Mouse (Mus musculus): ENCODE measurements around the gene Fgf8. TPM values are rescaled to one million over a fixed set of nuclear protein-coding genes. Genes with fewer than 3 reads are reported as not detected.
A peak's percentile ranks its signal among the peaks of the same experiment; 100 is the strongest.

Fgf8 gene
- polyA plus RNA-seq, 1 experiment from 2014 or later, result 0.18 TPM

GRCm38 (mm10) chr19:45753551-45753950 is 10.8 kb upstream of the Fgf8 start:
- WGBS, result 91% methylated on average over 3 of the region's 3 CpGs

GRCm38 (mm10) chr19:45751881-45752280 is 9.2 kb upstream of the Fgf8 start:
- peaks cover 3% of the 10 kb centered on the region; the same call in 1 of the 2 replicates for H3K27me3 ChIP-seq (ENCODE audit: control insufficient read depth, insufficient read depth, low read length)
- 94% methylated on average over 7 of the region's 7 CpGs for WGBS
- no peak overlapping the region for H3K4me2 ChIP-seq (ENCODE audit: low read length)
- no peak overlapping the region for H3K27ac ChIP-seq (replicated peaks; ENCODE audit: low read depth, low read length)
- H3K36me3 ChIP-seq (ENCODE audit: control insufficient read depth, insufficient read depth, low read length), result peaks cover 59% of the 10 kb centered on the region
- H3K9me3 ChIP-seq (ENCODE audit: control insufficient read depth, low read length), result no peaks in the 10 kb centered on the region
- no peak overlapping the region for H3K9ac ChIP-seq (replicated peaks; ENCODE audit: low read length)
- peaks cover 11% of the 10 kb centered on the region for H3K4me1 ChIP-seq (ENCODE audit: control insufficient read depth, insufficient read depth, low read length)
- DNase-seq, result no peak
- H3K4me3 ChIP-seq (replicated peaks; ENCODE audit: low read depth, low read length), result no peak overlapping the region
- no peak for ATAC-seq (ENCODE audit: low FRiP score, low TSS enrichment)

More at GRCm38 (mm10) chr19:45753551-45753950, 10.8 kb upstream of the Fgf8 start:
- H3K27me3 ChIP-seq (ENCODE audit: control insufficient read depth, insufficient read depth, low read length), result no peaks in the 10 kb centered on the region
- peaks cover 7% of the 10 kb centered on the region for H3K4me1 ChIP-seq (ENCODE audit: control insufficient read depth, insufficient read depth, low read length)
- peaks cover 75% of the 10 kb centered on the region for H3K36me3 ChIP-seq (ENCODE audit: control insufficient read depth, insufficient read depth, low read length)
- ATAC-seq (ENCODE audit: low FRiP score, low TSS enrichment), result no peak
- DNase-seq, result no peak
- no peak overlapping the region for H3K9ac ChIP-seq (replicated peaks; ENCODE audit: low read length)
- no peak overlapping the region for H3K4me3 ChIP-seq (replicated peaks; ENCODE audit: low read depth, low read length)
- H3K9me3 ChIP-seq (ENCODE audit: control insufficient read depth, low read length), result no peaks in the 10 kb centered on the region
- H3K4me2 ChIP-seq (ENCODE audit: low read length), result no peak overlapping the region
- H3K27ac ChIP-seq (replicated peaks; ENCODE audit: low read depth, low read length), result no peak overlapping the region

GRCm38 (mm10) chr19:45749243-45750043 is 6.7 kb upstream of the Fgf8 start, which contains the start of gene Npm3:
Npm3 (minus strand) TSS chr19:45749591.
- peaks cover 27% of the 10 kb centered on the region for H3K27me3 ChIP-seq (ENCODE audit: control insufficient read depth, insufficient read depth, low read length)
- H3K4me1 ChIP-seq (ENCODE audit: control insufficient read depth, insufficient read depth, low read length), result peaks cover 11% of the 10 kb centered on the region
- H3K27ac ChIP-seq (replicated peaks; ENCODE audit: low read depth, low read length), result peak within 1 kb of the TSS; percentile 13; the same call in 1 of the 2 replicates
- DNase-seq, result peak; percentile 94
- H3K36me3 ChIP-seq (ENCODE audit: control insufficient read depth, insufficient read depth, low read length), result peaks cover 35% of the 10 kb centered on the region
- peak; percentile 80 for ATAC-seq (ENCODE audit: low FRiP score, low TSS enrichment)
- H3K4me3 ChIP-seq (replicated peaks; ENCODE audit: low read depth, low read length), result peak within 1 kb of the TSS; percentile 76
- under 1% methylated on average over 58 of the region's 60 CpGs for WGBS
- H3K9ac ChIP-seq (replicated peaks; ENCODE audit: low read length), result peak within 1 kb of the TSS; percentile 66
- H3K9me3 ChIP-seq (ENCODE audit: control insufficient read depth, low read length), result no peaks in the 10 kb centered on the region
- H3K4me2 ChIP-seq (ENCODE audit: low read length), result peak within 1 kb of the TSS; percentile 96

- peak; percentile 7; the same call in 1 of the 2 replicates for ATAC-seq (ENCODE audit: low FRiP score, low TSS enrichment)
- 2% methylated on average over 33 of the region's 33 CpGs for WGBS
- no peak for DNase-seq
- Histone ChIP-seq H3K27me3 (ENCODE audit: control insufficient read depth, insufficient read depth, low read length) (peaks cover 33% of the 10 kb centered on the region), H3K27ac (replicated peaks; ENCODE audit: low read depth, low read length) (no peak overlapping the region), H3K9me3 (ENCODE audit: control insufficient read depth, low read length) (no peaks in the 10 kb centered on the region), H3K36me3 (ENCODE audit: control insufficient read depth, insufficient read depth, low read length) (peaks cover 28% of the 10 kb centered on the region), H3K4me2 (ENCODE audit: low read length) (peak overlapping the region; percentile 96), H3K9ac (replicated peaks; ENCODE audit: low read length) (peak overlapping the region; percentile 66), H3K4me3 (replicated peaks; ENCODE audit: low read depth, low read length) (peak overlapping the region; percentile 76), H3K4me1 (ENCODE audit: control insufficient read depth, insufficient read depth, low read length) (peaks cover 11% of the 10 kb centered on the region)
Observed at GRCm38 (mm10) chr19:45748691-45749242, 6.1 kb upstream of the Fgf8 start.

DNA sequence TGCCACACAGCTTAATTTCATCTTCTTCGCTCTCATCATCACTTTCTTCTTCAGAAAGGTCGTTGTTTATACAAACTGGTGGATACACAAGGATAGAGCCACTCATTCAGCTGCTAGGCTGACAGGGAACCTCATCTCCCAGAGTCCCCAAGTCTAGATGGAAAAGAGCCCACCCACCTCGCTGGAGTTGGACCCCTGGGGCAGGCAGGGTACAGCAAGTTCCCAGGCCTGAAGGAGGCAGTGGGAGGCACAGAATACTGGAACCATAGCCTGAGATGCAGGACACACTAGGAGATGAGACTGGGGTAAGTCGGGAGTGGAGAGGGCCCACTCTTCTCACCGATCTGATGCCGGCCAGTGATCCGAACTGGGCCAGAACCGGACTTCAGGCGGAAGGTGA is 5.5 kb upstream of the Fgf8 start:
- H3K9me3 ChIP-seq (ENCODE audit: control insufficient read depth, low read length), result no peaks in the 10 kb centered on the region
- no peak overlapping the region for H3K27ac ChIP-seq (replicated peaks; ENCODE audit: low read depth, low read length)
- DNase-seq (no peak), ATAC-seq (ENCODE audit: low FRiP score, low TSS enrichment) (no peak)
- peak overlapping the region; percentile 96 for H3K4me2 ChIP-seq (ENCODE audit: low read length)
- H3K4me1 ChIP-seq (ENCODE audit: control insufficient read depth, insufficient read depth, low read length), result peaks cover 11% of the 10 kb centered on the region
- H3K36me3 ChIP-seq (ENCODE audit: control insufficient read depth, insufficient read depth, low read length), result peaks cover 23% of the 10 kb centered on the region
- H3K9ac ChIP-seq (replicated peaks; ENCODE audit: low read length), result no peak overlapping the region
- H3K4me3 ChIP-seq (replicated peaks; ENCODE audit: low read depth, low read length), result peak overlapping the region; percentile 76; the same call in 1 of the 2 replicates
- WGBS, result 61% methylated on average over 9 of the region's 9 CpGs
- peaks cover 38% of the 10 kb centered on the region for H3K27me3 ChIP-seq (ENCODE audit: control insufficient read depth, insufficient read depth, low read length)

- ATAC-seq (ENCODE audit: low FRiP score, low TSS enrichment), result 0 out of 2 replicates have a peak, but pooled peaks have one; percentile 13
- H3K9ac ChIP-seq (replicated peaks; ENCODE audit: low read length), result no peak overlapping the region
- WGBS, result 37% methylated on average over 11 of the region's 11 CpGs
- H3K4me2 ChIP-seq (ENCODE audit: low read length), result no peak overlapping the region
- H3K36me3 ChIP-seq (ENCODE audit: control insufficient read depth, insufficient read depth, low read length), result peaks cover 13% of the 10 kb centered on the region
- no peak overlapping the region for H3K27ac ChIP-seq (replicated peaks; ENCODE audit: low read depth, low read length)
- peaks cover 18% of the 10 kb centered on the region for H3K4me1 ChIP-seq (ENCODE audit: control insufficient read depth, insufficient read depth, low read length)
- DNase-seq, result peak; percentile 92
- peaks cover 44% of the 10 kb centered on the region for H3K27me3 ChIP-seq (ENCODE audit: control insufficient read depth, insufficient read depth, low read length)
- no peak overlapping the region for H3K4me3 ChIP-seq (replicated peaks; ENCODE audit: low read depth, low read length)
- no peaks in the 10 kb centered on the region for H3K9me3 ChIP-seq (ENCODE audit: control insufficient read depth, low read length)
Observed at GRCm38 (mm10) chr19:45747028-45747867, 4.5 kb upstream of the Fgf8 start.

DNA sequence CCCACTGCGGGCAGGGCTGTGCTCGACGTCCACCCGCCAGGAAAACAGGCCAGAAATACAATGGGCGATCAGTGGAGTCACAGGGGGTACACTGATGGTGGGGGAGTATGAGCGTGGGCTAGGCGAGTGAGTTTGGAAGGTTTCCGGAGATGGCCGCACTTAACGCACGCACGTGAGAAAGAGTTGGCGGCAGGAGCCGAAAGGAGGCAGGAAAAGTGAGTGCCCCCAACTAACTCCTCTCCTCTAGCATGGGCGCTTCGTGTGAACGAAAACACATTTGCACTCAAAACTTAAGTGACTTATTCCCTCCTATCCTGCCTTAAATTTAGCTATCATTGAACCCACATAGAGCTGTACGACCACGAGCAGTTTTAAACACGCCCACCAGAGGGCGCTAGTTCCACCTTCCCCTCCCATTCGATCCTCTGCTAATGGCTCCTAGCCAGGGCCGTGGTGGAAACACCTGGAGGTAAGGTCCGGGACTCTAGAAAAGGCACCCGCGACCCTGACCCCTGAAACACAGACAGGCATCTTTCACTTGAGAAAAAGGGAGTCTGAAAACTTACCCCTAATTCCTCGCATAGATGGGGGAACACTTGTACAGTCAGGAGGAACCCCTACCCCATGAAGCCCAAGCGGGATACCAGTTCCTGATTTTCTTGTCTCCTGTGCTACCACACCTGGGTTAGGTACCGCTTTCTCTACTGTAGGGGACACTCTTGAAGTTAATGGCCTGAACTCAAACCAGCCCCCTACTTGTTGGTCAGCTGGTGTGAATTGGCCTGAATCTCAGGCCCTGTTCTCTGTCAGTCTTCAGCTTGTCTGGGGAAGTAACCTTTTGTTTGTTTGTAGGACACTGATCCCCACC is 3.7 kb upstream of the Fgf8 start:
- WGBS, result 11% methylated on average over 29 of the region's 29 CpGs
- no peak for ATAC-seq (ENCODE audit: low FRiP score, low TSS enrichment)
- Histone ChIP-seq H3K4me3 (replicated peaks; ENCODE audit: low read depth, low read length) (no peak overlapping the region), H3K27me3 (ENCODE audit: control insufficient read depth, insufficient read depth, low read length) (peaks cover 53% of the 10 kb centered on the region), H3K27ac (replicated peaks; ENCODE audit: low read depth, low read length) (no peak overlapping the region), H3K36me3 (ENCODE audit: control insufficient read depth, insufficient read depth, low read length) (peaks cover 4% of the 10 kb centered on the region), H3K4me1 (ENCODE audit: control insufficient read depth, insufficient read depth, low read length) (peaks cover 23% of the 10 kb centered on the region), H3K9me3 (ENCODE audit: control insufficient read depth, low read length) (no peaks in the 10 kb centered on the region), H3K4me2 (ENCODE audit: low read length) (no peak overlapping the region), H3K9ac (replicated peaks; ENCODE audit: low read length) (no peak overlapping the region)
- DNase-seq, result peak; percentile 79
